In genomic region chr17:83034914-83035573, GRCm38 (mm10) we compare ENCODE assay signal across 13 mouse cellular contexts.
DNase-seq lines count a peak whose midpoint lies in the region; ATAC-seq lines count a peak whose summit lies in the region.
"Had no signal": no experiment of that assay in that cellular context is flagged by ENCODE, and none has a peak within 500 bp of the region (broad histone marks: within the 10 kb centered on the region; RNA-seq: fewer than 3 reads in every experiment).

No protein-coding gene starts in this region.

- no peak overlapping the region for H3K9ac ChIP-seq in midbrain, embryonic 14.5 days (replicated peaks; ENCODE audit: low read length)
- H3K9ac ChIP-seq in kidney, embryonic 16.5 days (replicated peaks; ENCODE audit: low read length): 0 out of 2 replicates have a peak overlapping the region, but pooled peaks have one; percentile 34
- no peak overlapping the region for H3K9ac ChIP-seq in neural tube, embryonic 14.5 days (replicated peaks; ENCODE audit: low read depth, low read length)

- no peaks in the 10 kb centered on the region for H3K4me1 ChIP-seq in midbrain, embryonic 14.5 days (ENCODE audit: control insufficient read depth, insufficient read depth, low read length)
- H3K4me1 ChIP-seq in midbrain, embryonic 10.5 days: no peaks in the 10 kb centered on the region
- peaks cover 8% of the 10 kb centered on the region; the same call in 1 of the 2 replicates for H3K4me1 ChIP-seq in kidney, embryonic 16.5 days (ENCODE audit: insufficient read depth, low read length)
- peaks cover 6% of the 10 kb centered on the region; the same call in 1 of the 2 replicates for H3K4me1 ChIP-seq in neural tube, embryonic 14.5 days (ENCODE audit: control insufficient read depth, insufficient read depth, low read length)

- no peaks in the 10 kb centered on the region for H3K27me3 ChIP-seq in midbrain, embryonic 14.5 days (ENCODE audit: control insufficient read depth, insufficient read depth, low read length)
- no peaks in the 10 kb centered on the region; the same call in 1 of the 2 replicates for H3K27me3 ChIP-seq in midbrain, embryonic 10.5 days (ENCODE audit: low read depth, poor library complexity, severe bottlenecking)
- no peaks in the 10 kb centered on the region for H3K27me3 ChIP-seq in kidney, embryonic 16.5 days (ENCODE audit: insufficient read depth, low read length)
- no peaks in the 10 kb centered on the region for H3K27me3 ChIP-seq in neural tube, embryonic 14.5 days (ENCODE audit: control insufficient read depth, insufficient read depth, low read length)

- H3K4me3 ChIP-seq in midbrain, embryonic 14.5 days (replicated peaks; ENCODE audit: low read depth, low read length): no peak overlapping the region
- H3K4me3 ChIP-seq in midbrain, embryonic 10.5 days: no peak overlapping the region
- H3K4me3 ChIP-seq in kidney, embryonic 16.5 days (ENCODE audit: low read length): no peak overlapping the region
- no peak overlapping the region for H3K4me3 ChIP-seq in neural tube, embryonic 14.5 days (ENCODE audit: low read depth, low read length)
- H3K4me3 ChIP-seq: erythroblast, embryonic 14.5 days had no signal

- no peaks in the 10 kb centered on the region for H3K9me3 ChIP-seq in midbrain, embryonic 14.5 days (ENCODE audit: control insufficient read depth, low read length)
- H3K9me3 ChIP-seq in midbrain, embryonic 10.5 days (replicated peaks): no peaks in the 10 kb centered on the region
- H3K9me3 ChIP-seq in kidney, embryonic 16.5 days (ENCODE audit: low read length): no peaks in the 10 kb centered on the region
- no peaks in the 10 kb centered on the region for H3K9me3 ChIP-seq in neural tube, embryonic 14.5 days (ENCODE audit: control insufficient read depth, low read length)

- ATAC-seq in midbrain, embryonic 14.5 days (ENCODE audit: low FRiP score, low TSS enrichment): no peak
- ATAC-seq in kidney, embryonic 16.5 days (ENCODE audit: low FRiP score, low TSS enrichment): peak; percentile 89
- no peak; the same call in 1 of the 2 replicates for ATAC-seq in neural tube, embryonic 14.5 days (ENCODE audit: low read depth)
- no peak for ATAC-seq in activated CD4-positive, CD25-positive, alpha-beta regulatory T cell, adult 4 months
- ATAC-seq: hindbrain, postnatal 0 days had no signal

- DNase-seq in adrenal gland, adult (ENCODE audit: inconsistent age in 2 of 2, low spot score in 1 of 2): peak; percentile 39 to 59
- no peak for DNase-seq in adrenal gland, postnatal 25 days
- DNase-seq in midbrain, embryonic 14.5 days: peak; percentile 16
- no peak for DNase-seq in midbrain, embryonic 10.5 days (ENCODE audit: low spot score)
- no peak for DNase-seq in adrenal gland, postnatal 10 days
- DNase-seq: cerebellum, postnatal 14 days; gastrocnemius, postnatal 36 days; spleen, adult 18-20 months had no signal

- no peak overlapping the region for H3K27ac ChIP-seq in midbrain, embryonic 14.5 days (replicated peaks; ENCODE audit: low read depth, low read length)
- H3K27ac ChIP-seq in midbrain, embryonic 10.5 days (replicated peaks): no peak overlapping the region
- H3K27ac ChIP-seq in kidney, embryonic 16.5 days (ENCODE audit: low read length): peak overlapping the region; percentile 91
- H3K27ac ChIP-seq in neural tube, embryonic 14.5 days (ENCODE audit: low read depth, low read length): 0 out of 2 replicates have a peak overlapping the region, but pooled peaks have one; percentile 18
- H3K27ac ChIP-seq: hindbrain, postnatal 0 days had no signal

- 62% methylated on average over 6 of the region's 6 CpGs for WGBS in midbrain, embryonic 14.5 days
- WGBS in midbrain, embryonic 10.5 days: 74% methylated on average over 6 of the region's 6 CpGs
- 32% methylated on average over 6 of the region's 6 CpGs for WGBS in kidney, embryonic 16.5 days
- 37% methylated on average over 6 of the region's 6 CpGs for WGBS in neural tube, embryonic 14.5 days

- no peak overlapping the region for H3K4me2 ChIP-seq in midbrain, embryonic 14.5 days (ENCODE audit: low read length)
- H3K4me2 ChIP-seq in kidney, embryonic 16.5 days (replicated peaks; ENCODE audit: low read depth, low read length): no peak overlapping the region
- no peak overlapping the region for H3K4me2 ChIP-seq in neural tube, embryonic 14.5 days (ENCODE audit: low read depth, low read length)

- H3K36me3 ChIP-seq in midbrain, embryonic 14.5 days (ENCODE audit: control insufficient read depth, insufficient read depth, low read length): no peaks in the 10 kb centered on the region
- no peaks in the 10 kb centered on the region for H3K36me3 ChIP-seq in midbrain, embryonic 10.5 days
- H3K36me3 ChIP-seq in kidney, embryonic 16.5 days (ENCODE audit: insufficient read depth, low read length): no peaks in the 10 kb centered on the region
- H3K36me3 ChIP-seq in neural tube, embryonic 14.5 days (ENCODE audit: control insufficient read depth, insufficient read depth, low read length): no peaks in the 10 kb centered on the region

Comparison
In these comparisons a context has a peak if more than half of its experiments do, and no peak if none do; other contexts are left out.
1. DNase-seq: peak in adrenal gland, adult (2 of 2) and midbrain, embryonic 14.5 days (single experiment); none in adrenal gland, postnatal 25 days (single experiment), midbrain, embryonic 10.5 days (single experiment) and adrenal gland, postnatal 10 days (single experiment).
2. H3K27ac ChIP-seq: peak in kidney, embryonic 16.5 days (single experiment) and neural tube, embryonic 14.5 days (single experiment); none in midbrain, embryonic 14.5 days (single experiment) and midbrain, embryonic 10.5 days (single experiment).